Mouse (Mus musculus) heart, adult 2 months (tissue): ENCODE measurements around the gene Rasa2. TPM values are rescaled to one million over a fixed set of nuclear protein-coding genes. Genes with fewer than 3 reads are reported as not detected.
"Not testable (repeated sequence)": the region's sequence is repeated elsewhere in the genome, so short reads cannot be mapped to it uniquely, and the experiment has no call there.

Experiments used
- DNase-seq, 2 experiments: peaks; one replicate each; pipeline ENCODE4 v3.0.0; 2021
- H3K27ac ChIP-seq: fragments of 200-600 bp; 2 replicates; pipeline ENCODE4 v1.8.1; 2022
- H3K27me3 ChIP-seq: fragments of 200-500 bp; 2 replicates; pipeline ENCODE4 v1.6.1; 2012; ENCODE audit warnings: mild to moderate bottlenecking, low read length, inconsistent platforms, mixed read lengths; ENCODE audit not compliant: control insufficient read depth, insufficient read depth
- H3K36me3 ChIP-seq: fragments of 200-500 bp; 2 replicates; pipeline ENCODE4 v1.6.1; 2012; ENCODE audit warnings: low read length, inconsistent platforms; ENCODE audit not compliant: control insufficient read depth, insufficient read depth
- H3K4me1 ChIP-seq: fragments of 200-500 bp; 2 replicates; pipeline ENCODE4 v1.6.1; 2011; ENCODE audit warnings: low read length; ENCODE audit not compliant: control insufficient read depth, insufficient read depth
- H3K4me3 ChIP-seq: fragments of 200-600 bp; 2 replicates; pipeline ENCODE4 v1.8.1; 2022
- H3K79me2 ChIP-seq: fragments of 200-500 bp; replicated peaks from 2 replicates; pipeline ENCODE4 v1.6.1; 2012; ENCODE audit warnings: mild to moderate bottlenecking, inconsistent platforms, low read length, moderate library complexity, mixed read lengths; ENCODE audit not compliant: control insufficient read depth, insufficient read depth
- H3K9ac ChIP-seq: fragments of 200-500 bp; 2 replicates; pipeline ENCODE4 v1.6.1; 2012; ENCODE audit warnings: low read depth, mild to moderate bottlenecking, control low read depth, inconsistent platforms, low read length, mixed read lengths
- CTCF ChIP-seq: fragments of 200-600 bp; IDR thresholded peaks from 2 replicates; pipeline ENCODE4 v1.8.1; 2022; ENCODE audit warnings: antibody characterized with exemption, mild to moderate bottlenecking, moderate library complexity
- EP300 ChIP-seq: fragments of 200-500 bp; IDR thresholded peaks from 2 replicates; pipeline ENCODE4 v1.6.1; 2011; ENCODE audit warnings: low read depth, low read length, control low read depth; ENCODE audit not compliant: insufficient read depth
- POLR2A ChIP-seq: fragments of 200-500 bp; IDR thresholded peaks from 2 replicates; pipeline ENCODE4 v1.6.1; 2011; ENCODE audit warnings: mild to moderate bottlenecking, low read depth, low read length, control low read depth; ENCODE audit not compliant: insufficient read depth
- WGBS: fragments of 180-500 bp; shearing (Covaris S2); methylation state at CpG from one replicate; pipeline ENCODE4 v1.1.7; 2018; 5-methylcytosine and 5-hydroxymethylcytosine counted together
- intact Hi-C: fragments of 180-260 bp; cut with DNase I; formaldehyde crosslinking; loops from one replicate; pipeline ENCODE4 v1.15.1; 2025
- polyA plus RNA-seq: library from polyadenylated mRNA; depleted of rRNA; stranded (reverse); fragments of >200 nt; gene quantifications from 2 replicates; pipeline ENCODE4 v1.2.3, GENCODE M21; 2012
- total RNA-seq, 2 experiments: library from RNA; stranded (reverse); gene quantifications; 2 replicates each; pipeline ENCODE4 v1.2.3; 2021

Gene Rasa2
- total and polyA plus RNA-seq, 3 experiments: 2.1 to 6.0 (median 5.5) TPM

DNA sequence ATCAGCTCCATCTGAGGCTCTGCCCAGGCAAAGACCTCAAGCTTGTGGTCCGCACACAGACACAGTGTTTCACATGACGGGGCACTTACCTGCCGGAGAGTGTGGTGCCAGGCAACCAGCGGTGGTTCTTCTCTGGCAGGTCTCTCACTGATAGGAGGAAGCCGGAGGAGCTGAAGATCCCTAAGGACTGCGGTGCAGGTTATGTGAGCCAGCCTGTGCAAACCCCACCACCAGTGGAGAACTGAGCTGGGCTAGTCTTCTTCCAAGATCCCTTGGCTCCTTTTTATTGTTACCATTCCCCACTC is 93.8 kb downstream of the Rasa2 start:
- TF ChIP-seq EP300 (no peak), CTCF (no peak), POLR2A (no peak)
- no peak for DNase-seq
- H3K4me1 ChIP-seq: no peaks in the 10 kb centered on the region
- intact Hi-C loops: no loop called here
- 88% methylated on average over 6 of the region's 6 CpGs for WGBS
- H3K36me3 ChIP-seq: no peaks in the 10 kb centered on the region
- no peak overlapping the region for H3K4me3 ChIP-seq
- no peak overlapping the region for H3K27ac ChIP-seq
- H3K9ac ChIP-seq: no peak overlapping the region
- no peaks in the 10 kb centered on the region for H3K79me2 ChIP-seq
- H3K27me3 ChIP-seq: no peaks in the 10 kb centered on the region

DNA sequence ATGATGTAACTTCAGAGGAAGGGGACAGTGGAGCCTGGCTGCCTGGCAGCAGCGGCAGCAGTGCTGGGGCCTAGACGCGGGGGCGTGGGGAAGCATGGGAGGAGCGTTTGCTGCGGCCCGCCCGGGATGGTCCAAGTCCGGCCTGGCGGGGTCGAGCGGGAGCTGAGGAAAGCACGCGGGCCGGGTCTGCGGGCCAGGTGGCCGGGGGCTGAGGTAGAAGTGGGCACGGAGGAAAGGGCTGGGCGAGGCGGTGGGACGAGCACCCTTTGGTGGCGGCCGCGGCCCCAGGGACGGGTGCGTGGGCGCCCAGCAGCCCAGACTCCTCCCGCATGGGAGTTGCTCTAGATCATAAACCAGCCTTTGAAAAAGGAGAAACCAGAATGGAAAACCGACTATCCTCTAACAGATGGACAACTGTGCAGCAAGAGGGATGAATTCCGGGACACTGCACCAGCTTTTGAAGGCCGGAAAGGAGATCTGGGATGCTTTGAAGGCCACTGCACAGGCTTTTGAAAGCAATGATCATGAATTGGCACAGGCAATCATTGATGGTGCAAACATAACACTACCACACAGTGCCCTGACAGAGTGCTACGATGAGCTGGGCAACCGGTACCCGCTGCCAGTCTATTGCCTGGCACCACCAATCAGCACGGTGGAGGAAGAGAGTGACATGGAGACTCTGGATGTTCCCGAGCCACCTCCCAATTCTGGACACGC is 94.4 kb downstream of the Rasa2 start:
- Histone ChIP-seq H3K79me2 (no peaks in the 10 kb centered on the region), H3K4me3 (peak overlapping the region; percentile 30; the same call in 1 of the 2 replicates), H3K9ac (peak overlapping the region; percentile 77), H3K27ac (no peak overlapping the region), H3K36me3 (no peaks in the 10 kb centered on the region), H3K4me1 (no peaks in the 10 kb centered on the region), H3K27me3 (no peaks in the 10 kb centered on the region)
- 19% methylated on average over 37 of the region's 37 CpGs for whole genome bisulfite sequencing
- intact Hi-C loops: no loop called here
- DNase-seq: peak; percentile 59
- TF ChIP-seq CTCF (no peak), EP300 (no peak), POLR2A (no peak)

DNA sequence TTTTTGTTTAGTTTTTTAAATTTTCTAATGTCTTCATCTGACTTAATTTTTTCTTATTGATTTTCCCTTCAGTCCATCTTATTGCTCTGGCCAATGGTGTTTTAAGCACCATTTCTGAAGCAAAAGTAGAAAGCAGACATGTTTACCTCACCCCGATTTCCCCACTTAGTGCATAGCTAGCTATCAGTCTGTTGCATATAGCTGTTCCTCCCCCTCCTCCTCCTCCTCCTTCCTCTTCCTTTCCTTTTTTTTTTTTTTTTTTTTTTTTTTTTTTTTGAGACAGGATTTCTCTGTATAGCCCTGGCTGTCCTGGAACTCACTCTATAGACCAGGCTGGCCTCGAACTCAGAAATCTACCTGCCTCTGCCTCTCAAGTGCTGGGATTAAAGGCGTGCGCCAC is 95.3 kb downstream of the Rasa2 start:
- H3K79me2 ChIP-seq, H3K9ac ChIP-seq, H3K36me3 ChIP-seq, H3K4me1 ChIP-seq, H3K4me3 ChIP-seq, intact Hi-C loops, H3K27ac ChIP-seq, DNase-seq, H3K27me3 ChIP-seq: not testable (repeated sequence)
- WGBS: 77% methylated on average over 4 of the region's 4 CpGs

DNA sequence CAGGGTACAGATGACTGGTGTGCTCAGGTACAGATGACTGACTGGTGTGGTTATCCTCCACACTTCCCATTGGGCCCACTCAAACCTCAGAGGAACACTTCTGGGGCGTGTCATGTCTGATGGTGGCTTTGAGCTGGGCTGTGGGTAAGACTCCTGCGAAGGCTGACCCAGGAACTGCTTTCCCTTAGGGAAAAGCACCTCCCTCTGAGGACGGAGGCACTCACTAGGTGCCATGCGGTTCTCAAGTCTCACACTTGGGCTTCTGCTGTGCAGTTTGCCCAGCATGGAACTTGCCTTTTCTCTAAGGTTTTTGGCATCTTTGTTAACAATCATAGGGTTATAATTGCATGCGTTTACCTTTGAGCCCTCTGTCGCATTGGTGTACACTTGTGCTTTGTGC is 96.0 kb downstream of the Rasa2 start:
- intact Hi-C loops: no loop called here
- Histone ChIP-seq H3K27me3 (no peaks in the 10 kb centered on the region), H3K79me2 (no peaks in the 10 kb centered on the region), H3K27ac (no peak overlapping the region), H3K4me3 (no peak overlapping the region), H3K4me1 (no peaks in the 10 kb centered on the region), H3K9ac (no peak overlapping the region), H3K36me3 (no peaks in the 10 kb centered on the region)
- WGBS: 83% methylated on average over 6 of the region's 6 CpGs
- TF ChIP-seq CTCF (no peak), POLR2A (no peak), EP300 (no peak)
- DNase-seq: no peak

DNA sequence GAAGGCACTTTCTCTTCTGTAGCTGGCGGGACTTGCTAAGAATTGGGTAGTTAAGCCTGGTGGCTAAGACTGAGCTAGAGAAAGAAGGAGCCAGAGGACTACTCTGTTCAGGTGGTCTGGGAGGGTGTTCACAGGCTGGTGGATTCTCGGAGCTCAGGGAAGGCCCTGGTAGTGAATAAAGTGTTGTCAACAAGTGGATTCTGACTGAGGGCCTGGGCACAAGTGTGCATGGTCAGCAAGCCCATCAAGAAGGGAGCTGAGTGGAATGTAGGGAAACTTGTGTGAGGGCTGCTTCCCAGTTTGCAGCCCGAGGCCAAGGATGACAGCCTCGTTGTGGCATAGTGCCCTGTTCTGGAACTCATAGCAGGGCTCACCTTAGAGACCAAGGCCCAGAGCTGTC is 97.2 kb downstream of the Rasa2 start:
- WGBS: 82% methylated on average over 4 of the region's 4 CpGs
- Histone ChIP-seq H3K27ac (no peak overlapping the region), H3K4me3 (no peak overlapping the region), H3K79me2 (no peaks in the 10 kb centered on the region), H3K27me3 (no peaks in the 10 kb centered on the region), H3K36me3 (no peaks in the 10 kb centered on the region), H3K9ac (no peak overlapping the region), H3K4me1 (no peaks in the 10 kb centered on the region)
- DNase-seq: no peak
- intact Hi-C loops: no loop called here
- TF ChIP-seq POLR2A: no peak
- no peak for TF ChIP-seq CTCF
- TF ChIP-seq EP300: no peak

DNA sequence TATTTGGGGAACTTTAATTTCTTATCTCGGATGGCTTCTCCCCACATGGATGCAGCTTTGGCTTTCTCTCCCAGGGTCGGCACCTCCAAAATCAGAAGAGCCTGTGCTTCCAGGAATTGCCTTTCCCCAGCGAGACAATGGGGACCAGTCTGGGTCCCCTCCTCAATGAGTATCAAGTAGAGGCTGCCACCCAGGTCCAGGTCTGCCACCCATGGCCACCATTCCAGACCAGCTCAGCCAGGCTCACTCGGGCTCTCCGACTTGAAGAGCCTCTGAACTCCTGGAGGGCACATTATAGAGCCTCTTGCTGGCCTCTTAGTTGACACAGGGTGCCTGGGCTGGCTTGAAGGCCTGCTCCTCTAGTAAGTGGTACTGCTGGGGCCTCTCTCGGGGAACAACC is 97.9 kb downstream of the Rasa2 start:
- intact Hi-C loops: no loop called here
- no peak for TF ChIP-seq POLR2A
- TF ChIP-seq CTCF: no peak
- TF ChIP-seq EP300: no peak
- no peaks in the 10 kb centered on the region for H3K36me3 ChIP-seq
- no peak overlapping the region for H3K27ac ChIP-seq
- H3K9ac ChIP-seq: no peak overlapping the region
- 84% methylated on average over 6 of the region's 6 CpGs for WGBS
- no peaks in the 10 kb centered on the region for H3K4me1 ChIP-seq
- no peak overlapping the region for H3K4me3 ChIP-seq
- DNase-seq: no peak
- H3K27me3 ChIP-seq: no peaks in the 10 kb centered on the region
- no peaks in the 10 kb centered on the region for H3K79me2 ChIP-seq

DNA sequence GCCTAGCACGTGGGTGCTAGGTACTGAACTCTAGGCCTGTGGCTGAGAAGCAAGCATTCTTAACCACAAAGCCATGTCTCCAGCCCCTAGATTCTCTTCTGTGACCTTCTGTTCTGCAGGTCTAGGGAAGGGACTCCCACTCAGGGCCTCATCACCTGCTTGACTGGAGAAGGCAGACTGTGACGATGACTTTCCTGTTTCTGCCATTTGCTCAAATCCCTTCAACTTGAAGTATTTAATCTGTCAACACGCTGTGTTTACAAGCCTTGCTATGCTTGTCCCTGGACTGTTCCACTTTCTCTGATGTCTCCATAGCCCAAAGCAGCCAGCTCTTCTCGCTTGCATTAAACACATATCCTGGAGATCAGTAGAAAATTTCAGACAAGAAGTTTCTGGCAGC is 98.9 kb downstream of the Rasa2 start:
- H3K4me3 ChIP-seq: no peak overlapping the region
- DNase-seq: no peak
- H3K27me3 ChIP-seq: no peaks in the 10 kb centered on the region
- no peaks in the 10 kb centered on the region for H3K36me3 ChIP-seq
- TF ChIP-seq CTCF: no peak
- TF ChIP-seq EP300: no peak
- no peak for TF ChIP-seq POLR2A
- no peak overlapping the region for H3K9ac ChIP-seq
- WGBS: 80% methylated on average over 4 of the region's 4 CpGs
- no peaks in the 10 kb centered on the region for H3K79me2 ChIP-seq
- intact Hi-C loops: no loop called here
- no peaks in the 10 kb centered on the region for H3K4me1 ChIP-seq
- no peak overlapping the region for H3K27ac ChIP-seq
